28 mouse cellular contexts compared by ENCODE assay signal in genomic region chr3:88649967-88650366, GRCm38 (mm10). TPM values are rescaled to one million over a fixed set of nuclear protein-coding genes. Genes with fewer than 3 reads are reported as not detected.
DNase-seq lines count a peak whose midpoint lies in the region; ATAC-seq and TF ChIP-seq lines count a peak whose summit lies in the region.
"Had no signal": no experiment of that assay in that cellular context is flagged by ENCODE, and none has a peak within 500 bp of the region (broad histone marks: within the 10 kb centered on the region; RNA-seq: fewer than 3 reads in every experiment).

No protein-coding gene starts in this region.

- H3K27me3 ChIP-seq in CH12.LX (replicated peaks) (no peaks in the 10 kb centered on the region), MEL (ENCODE audit: control insufficient read depth in 1 of 2, insufficient read depth in 2 of 2, low read length in 2 of 2) (no peaks in the 10 kb centered on the region)
- no peaks in the 10 kb centered on the region for H3K27me3 ChIP-seq in hindbrain, embryonic 13.5 days
- H3K27me3 ChIP-seq: embryonic facial prominence, embryonic 13.5 days; embryonic facial prominence, embryonic 15.5 days; forebrain, embryonic 12.5 days had no signal

- no peak for ATAC-seq in frontal cortex, adult (ENCODE audit: low TSS enrichment)
- no peak for ATAC-seq in hindbrain, embryonic 13.5 days (ENCODE audit: low FRiP score)
- ATAC-seq: forebrain, embryonic 14.5 days; forebrain, embryonic 16.5 days had no signal

- H3K79me2 ChIP-seq in CH12.LX (replicated peaks; ENCODE audit: control insufficient read depth, extremely low read depth, insufficient read depth, poor library complexity, severe bottlenecking) (no peaks in the 10 kb centered on the region), MEL (ENCODE audit: control insufficient read depth, insufficient read depth, low read length, poor library complexity) (no peaks in the 10 kb centered on the region)

- 94% methylated on average over 13 of the region's 13 CpGs for WGBS in hindbrain, embryonic 13.5 days

- no peak overlapping the region for H3K4me2 ChIP-seq in CH12.LX (ENCODE audit: insufficient read depth, low read depth, poor library complexity, severe bottlenecking)
- H3K4me2 ChIP-seq in hindbrain, embryonic 13.5 days = no peak overlapping the region
- H3K4me2 ChIP-seq: embryonic facial prominence, embryonic 13.5 days; embryonic facial prominence, embryonic 15.5 days; forebrain, embryonic 12.5 days had no signal

- H3K9me3 ChIP-seq in CH12.LX (replicated peaks; ENCODE audit: low read length) (no peaks in the 10 kb centered on the region), MEL (replicated peaks; ENCODE audit: insufficient read depth, low read length) (no peaks in the 10 kb centered on the region)
- H3K9me3 ChIP-seq in hindbrain, embryonic 13.5 days = no peaks in the 10 kb centered on the region
- H3K9me3 ChIP-seq: embryonic facial prominence, embryonic 13.5 days; embryonic facial prominence, embryonic 15.5 days; forebrain, embryonic 10.5 days; forebrain, embryonic 12.5 days; G1E had no signal

- H3K9ac ChIP-seq in CH12.LX (ENCODE audit: insufficient read depth, low read depth) = no peak overlapping the region
- H3K9ac ChIP-seq in MEL (ENCODE audit: control insufficient read depth, low read depth, low read length, poor library complexity, severe bottlenecking) = no peak overlapping the region
- no peak overlapping the region for H3K9ac ChIP-seq in hindbrain, embryonic 13.5 days
- H3K9ac ChIP-seq: embryonic facial prominence, embryonic 13.5 days; embryonic facial prominence, embryonic 15.5 days; forebrain, embryonic 12.5 days had no signal

- no peak for TF ChIP-seq RAD21 in CH12.LX (IDR thresholded peaks at IDR 0.05; ENCODE audit: low read depth, low read length)
- no peak for TF ChIP-seq RAD21 in MEL (IDR thresholded peaks at IDR 0.05; ENCODE audit: low read depth, low read length)

- H3K4me1 ChIP-seq in CH12.LX (ENCODE audit: control insufficient read depth in 1 of 2, insufficient read depth in 2 of 2) (peaks cover 55 to 96% of the 10 kb centered on the region in 2 experiments), MEL (ENCODE audit: control insufficient read depth in 1 of 2, insufficient read depth in 2 of 2, low read length in 2 of 2) (peaks cover 6 to 23% of the 10 kb centered on the region in 2 experiments)
- 0 out of 2 replicates have a peak, but pooled peaks cover 6% of the 10 kb centered on the region for H3K4me1 ChIP-seq in hindbrain, embryonic 13.5 days (replicated peaks)
- H3K4me1 ChIP-seq: forebrain, embryonic 12.5 days had no signal

- TF ChIP-seq POLR2A in CH12.LX (IDR thresholded peaks at IDR 0.05; ENCODE audit: low read depth, low read length) (no peak), MEL (IDR thresholded peaks at IDR 0.05; ENCODE audit: control insufficient read depth in 1 of 2, insufficient read depth in 1 of 2, low read depth in 1 of 2, low read length in 2 of 2, poor library complexity in 1 of 2) (no peak; a peak in 1 of 4 replicates)

- H3K36me3 ChIP-seq in CH12.LX (replicated peaks in 1 of 2; ENCODE audit: control insufficient read depth in 1 of 2, insufficient read depth in 1 of 2, low read length in 1 of 2) (peaks cover 16 to 22% of the 10 kb centered on the region in 2 experiments), MEL (ENCODE audit: control insufficient read depth in 1 of 2, insufficient read depth in 2 of 2, low read length in 2 of 2) (peaks cover 16 to 22% of the 10 kb centered on the region in 2 experiments)
- H3K36me3 ChIP-seq in hindbrain, embryonic 13.5 days = peaks cover 40% of the 10 kb centered on the region

- TF ChIP-seq EP300 in CH12.LX (IDR thresholded peaks at IDR 0.05; ENCODE audit: low read length) = no peak
- TF ChIP-seq EP300 in MEL (IDR thresholded peaks at IDR 0.05; ENCODE audit: low read depth in 1 of 2, low read length in 2 of 2) = no peak

- peak; percentile 1 for DNase-seq in kidney, postnatal 14 days
- DNase-seq in kidney, adult 8-10 months = no peak
- DNase-seq in CH12.LX (ENCODE audit: extremely low read depth) = no peak
- no peak for DNase-seq in MEL (ENCODE audit: low read depth, low spot score)
- DNase-seq: adrenal gland, adult 2 months; adrenal gland, postnatal 10 days; adrenal gland, postnatal 25 days; cerebellum, adult 11 months; cerebellum, adult 18-20 months; cerebellum, adult 8-10 months; cerebellum, adult 9-11 months; cerebellum, postnatal 14 days; cerebellum, postnatal 36 days; embryo, embryonic 11 days had no signal

- H3K4me3 ChIP-seq in CH12.LX (replicated peaks in 1 of 3; ENCODE audit: low read depth in 2 of 3, low read length in 2 of 3, poor library complexity in 1 of 3) = no peak overlapping the region
- no peak overlapping the region for H3K4me3 ChIP-seq in MEL (ENCODE audit: control insufficient read depth in 1 of 2, insufficient read depth in 1 of 2, low read depth in 2 of 2, low read length in 2 of 2)
- no peak overlapping the region for H3K4me3 ChIP-seq in hindbrain, embryonic 13.5 days
- H3K4me3 ChIP-seq: embryonic facial prominence, embryonic 13.5 days; embryonic facial prominence, embryonic 15.5 days; erythroblast, embryonic 14.5 days; forebrain, embryonic 10.5 days; forebrain, embryonic 12.5 days had no signal

- in situ Hi-C loops in CH12.LX (cut with MboI; ENCODE audit: low pct_ligation_motif_present, low pct_unique_long_range_greater_than_20kb, low sequenced_read_pairs) = no loop called here

- no peak for TF ChIP-seq CTCF in CH12.LX (conservative IDR thresholded peaks at IDR 0.05 in 1 of 2, IDR thresholded peaks at IDR 0.05 in 1 of 2; ENCODE audit: low read depth in 2 of 2, low read length in 2 of 2)
- no peak for TF ChIP-seq CTCF in MEL (IDR thresholded peaks at IDR 0.05 in 2 of 3, conservative IDR thresholded peaks at IDR 0.05 in 1 of 3; ENCODE audit: control insufficient read depth in 1 of 3, insufficient read depth in 1 of 3, low read depth in 2 of 3, low read length in 3 of 3, poor library complexity in 1 of 3, severe bottlenecking in 1 of 3)

- H3K27ac ChIP-seq in CH12.LX (ENCODE audit: insufficient read depth, low read depth) (peak overlapping the region; percentile 92; the same call in 1 of the 2 replicates), MEL (ENCODE audit: control insufficient read depth, low read depth, low read length) (no peak overlapping the region)
- H3K27ac ChIP-seq in hindbrain, embryonic 13.5 days = no peak overlapping the region
- H3K27ac ChIP-seq: embryonic facial prominence, embryonic 13.5 days; embryonic facial prominence, embryonic 15.5 days; forebrain, embryonic 10.5 days; forebrain, embryonic 12.5 days had no signal

- dilution Hi-C loops in CH12.LX (cut with MboI; ENCODE audit: extremely low pct_ligation_motif_present, extremely low pct_unique_long_range_greater_than_20kb, low sequenced_read_pairs) = no loop called here

TF ChIP-seq in CH12.LX, 34 proteins besides CTCF, POLR2A, EP300 and RAD21:
- no peak for TF ChIP-seq KAT2A (IDR thresholded peaks at IDR 0.05; ENCODE audit: insufficient replicate concordance, low read length)
- TF ChIP-seq TBP (conservative IDR thresholded peaks at IDR 0.05; ENCODE audit: low read depth, low read length) = no peak
- no peak for TF ChIP-seq PAX5 (IDR thresholded peaks at IDR 0.05; ENCODE audit: low read length)
- TF ChIP-seq USF1 (IDR thresholded peaks at IDR 0.05; ENCODE audit: low read depth, low read length) = no peak
- TF ChIP-seq MAFK (IDR thresholded peaks at IDR 0.05; ENCODE audit: insufficient replicate concordance, low read length) = no peak
- no peak for TF ChIP-seq POLR2AphosphoS2 (IDR thresholded peaks at IDR 0.05; ENCODE audit: low read depth, low read length)

TF ChIP-seq in MEL, 35 proteins besides CTCF, POLR2A, EP300 and RAD21:
- TF ChIP-seq ZNF384 (IDR thresholded peaks at IDR 0.05; ENCODE audit: low read depth, low read length) (no peak), E2F4 (IDR thresholded peaks at IDR 0.05; ENCODE audit: borderline replicate concordance, low read depth, low read length) (no peak), RCOR1 (IDR thresholded peaks at IDR 0.05; ENCODE audit: low read depth, low read length) (no peak), POLR2AphosphoS2 (IDR thresholded peaks at IDR 0.05; ENCODE audit: low read length) (0 out of 2 replicates have a peak, but pooled peaks have one; percentile 18)
TF ChIP-seq in MEL: peak in this region for 1.

RNA-seq across cellular contexts. Expression of gene Rxfp4, which starts 3.0 kb away (rescaled TPM):
- total RNA-seq in CH12.LX (2012; rRNA removed) (0.08 TPM in 1 of 2 replicates, not detected in the other), CH12.LX (2014; rRNA removed) (not detected in 2 replicates), MEL (2012; rRNA removed) (0.08 TPM in 1 of 2 replicates, not detected in the other)
- polyA plus RNA-seq in CH12.LX (2012; ENCODE audit: insufficient read length, low read depth) (not detected in 2 replicates), MEL (2012; ENCODE audit: insufficient read depth in 1 of 2, insufficient read length in 2 of 2, low read depth in 1 of 2, low replicate concordance in 2 of 2, missing spikeins in 1 of 2) (under 1 TPM in 1 of 2 experiments, not detected in 1; 0.06 TPM)
- not detected in 2 replicates for polyA plus RNA-seq in hindbrain, embryonic 13.5 days (2015; fragmentation: Nextera tagmentation; extraction: Ambion mirVana)
- total RNA-seq: adrenal gland, adult 2 months; adrenal gland, postnatal 10 days; adrenal gland, postnatal 25 days; adrenal gland, postnatal 4 days; common myeloid progenitor, adult 5-6 weeks; G1E had no signal
- polyA plus RNA-seq: adrenal gland, adult 2 months; brain, embryonic 14.5 days; embryonic facial prominence, embryonic 11.5 days; embryonic facial prominence, embryonic 13.5 days; embryonic facial prominence, embryonic 15.5 days; erythroblast, embryonic 14.5 days; forebrain, embryonic 10.5 days; forebrain, embryonic 12.5 days; forebrain, embryonic 14.5 days; forebrain, embryonic 16.5 days; G1E had no signal

RNA-seq across cellular contexts. Expression of gene Khdc4, which starts 35.6 kb away (rescaled TPM):
- total RNA-seq in CH12.LX (2012; rRNA removed) (35.2 and 40.2 TPM in 2 replicates), CH12.LX (2014; rRNA removed) (56.6 and 58.6 TPM in 2 replicates), MEL (2012; rRNA removed) (43.4 and 47.4 TPM in 2 replicates)
- polyA plus RNA-seq in CH12.LX (2012; ENCODE audit: insufficient read length, low read depth) (53.6 TPM in 2 replicates), MEL (2012; ENCODE audit: insufficient read depth in 1 of 2, insufficient read length in 2 of 2, low read depth in 1 of 2, low replicate concordance in 2 of 2, missing spikeins in 1 of 2) (10 to 100 TPM in 1 of 2 experiments, not detected in 1; 71.0 TPM)
- polyA plus RNA-seq in hindbrain, embryonic 13.5 days (2015; fragmentation: Nextera tagmentation; extraction: Ambion mirVana) = 97.7 and 99.4 TPM in 2 replicates

RNA-seq across cellular contexts. Expression of gene Arhgef2, which starts 44.2 kb away (rescaled TPM):
- total RNA-seq in CH12.LX (2012; rRNA removed) (40.0 and 43.9 TPM in 2 replicates), CH12.LX (2014; rRNA removed) (15.0 and 18.5 TPM in 2 replicates), MEL (2012; rRNA removed) (113 and 131 TPM in 2 replicates)
- polyA plus RNA-seq in CH12.LX (2012; ENCODE audit: insufficient read length, low read depth) (31.4 and 43.1 TPM in 2 replicates), MEL (2012; ENCODE audit: insufficient read depth in 1 of 2, insufficient read length in 2 of 2, low read depth in 1 of 2, low replicate concordance in 2 of 2, missing spikeins in 1 of 2) (100 to 1,000 TPM in 1 of 2 experiments, not detected in 1; 183 TPM)
- polyA plus RNA-seq in hindbrain, embryonic 13.5 days (2015; fragmentation: Nextera tagmentation; extraction: Ambion mirVana) = 160 and 165 TPM in 2 replicates
